Mouse (Mus musculus): ENCODE measurements around the gene Scnn1b. TPM values are rescaled to one million over a fixed set of nuclear protein-coding genes. Genes with fewer than 3 reads are reported as not detected.

Scnn1b gene
- polyA plus RNA-seq, 1 experiment from 2014 or later: 0.49 TPM

DNA sequence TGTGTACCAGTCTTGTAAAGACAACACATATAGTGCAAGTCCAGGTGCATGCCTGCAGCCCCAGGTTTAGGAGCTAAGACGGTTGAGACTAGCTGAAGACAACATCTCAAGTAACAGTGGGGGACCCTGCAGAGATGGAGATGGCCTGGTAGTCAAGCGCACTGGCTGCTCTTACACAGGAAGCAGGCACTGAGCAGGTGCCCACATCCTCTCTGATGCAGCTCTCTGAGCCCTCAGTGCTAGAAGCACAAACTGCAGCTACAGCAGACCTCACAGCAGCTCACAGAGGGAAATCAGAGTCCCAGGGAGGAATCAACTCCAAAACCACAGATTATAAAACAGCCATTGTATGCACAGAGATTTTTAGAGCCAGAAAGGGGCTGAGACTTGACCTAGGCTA, 69.5 kb downstream of the Scnn1b start:
- 80% methylated on average over 2 of the region's 2 CpGs for WGBS
- Histone ChIP-seq H3K4me3 (ENCODE audit: low read depth, low read length) (no peak overlapping the region), H3K27me3 (ENCODE audit: control insufficient read depth, insufficient read depth, low read depth, low read length) (no peaks in the 10 kb centered on the region), H3K27ac (ENCODE audit: low read length) (no peak overlapping the region), H3K9me3 (replicated peaks; ENCODE audit: control insufficient read depth, low read length, poor library complexity, severe bottlenecking) (no peaks in the 10 kb centered on the region), H3K4me1 (ENCODE audit: control insufficient read depth, insufficient read depth, low read length) (no peaks in the 10 kb centered on the region), H3K36me3 (ENCODE audit: control insufficient read depth, insufficient read depth, low read length) (peaks cover 6% of the 10 kb centered on the region; the same call in 1 of the 2 replicates), H3K9ac (ENCODE audit: low read depth, low read length) (no peak overlapping the region), H3K4me2 (ENCODE audit: low read length) (no peak overlapping the region)
- no peak for ATAC-seq

DNA sequence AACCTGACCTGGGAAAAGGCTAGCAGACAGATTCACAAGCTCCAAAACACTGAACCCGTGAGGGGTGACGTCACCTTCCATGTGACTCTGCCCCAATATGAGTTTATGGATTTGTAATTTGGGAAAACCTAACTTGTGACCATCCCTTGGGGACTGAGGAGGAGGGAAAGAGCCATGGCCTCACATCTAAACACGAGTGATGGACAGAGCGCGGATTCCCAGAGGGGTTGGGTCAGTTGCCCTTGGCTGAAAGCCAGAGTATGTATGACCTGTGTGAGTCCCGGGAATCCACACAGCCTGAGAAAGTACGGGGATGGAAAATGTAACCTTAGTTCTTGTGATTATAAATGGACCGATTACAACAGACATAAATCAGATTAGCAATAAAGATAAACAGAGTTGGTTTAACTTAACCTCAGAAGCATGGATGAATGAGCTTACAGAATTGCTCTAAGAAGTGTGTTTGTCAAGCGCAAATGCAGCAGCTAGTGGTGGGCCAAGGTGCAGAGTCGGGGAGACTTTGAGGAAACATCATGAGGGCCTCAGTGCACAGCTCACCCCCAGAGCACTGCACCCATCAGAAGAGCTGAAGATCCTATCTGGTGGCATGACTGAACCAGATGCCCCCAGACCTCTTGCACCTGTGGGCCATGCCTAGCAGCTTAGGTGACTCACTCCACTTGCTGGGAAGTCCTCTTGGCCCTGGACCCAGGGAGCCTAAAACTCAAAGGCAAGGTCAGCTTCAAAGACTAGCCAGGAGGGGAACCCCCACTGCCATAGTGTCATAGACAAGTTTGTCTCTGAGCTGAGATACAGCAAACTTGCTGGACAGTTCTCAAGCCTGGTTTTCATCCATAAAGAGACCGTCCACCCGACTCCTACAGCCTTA, 71.3 kb downstream of the Scnn1b start:
- Histone ChIP-seq H3K36me3 (ENCODE audit: control insufficient read depth, insufficient read depth, low read length) (peaks cover 4% of the 10 kb centered on the region; the same call in 1 of the 2 replicates), H3K27ac (ENCODE audit: low read length) (no peak overlapping the region), H3K4me3 (ENCODE audit: low read depth, low read length) (no peak overlapping the region), H3K27me3 (ENCODE audit: control insufficient read depth, insufficient read depth, low read depth, low read length) (no peaks in the 10 kb centered on the region), H3K9ac (ENCODE audit: low read depth, low read length) (no peak overlapping the region), H3K4me2 (ENCODE audit: low read length) (no peak overlapping the region), H3K4me1 (ENCODE audit: control insufficient read depth, insufficient read depth, low read length) (no peaks in the 10 kb centered on the region), H3K9me3 (replicated peaks; ENCODE audit: control insufficient read depth, low read length, poor library complexity, severe bottlenecking) (no peaks in the 10 kb centered on the region)
- no peak for ATAC-seq
- WGBS: 84% methylated on average over 12 of the region's 12 CpGs

GRCm38 (mm10) chr7:121936861-121937630, 72.2 kb downstream of the Scnn1b start:
- H3K9me3 ChIP-seq (replicated peaks; ENCODE audit: control insufficient read depth, low read length, poor library complexity, severe bottlenecking): no peaks in the 10 kb centered on the region
- ATAC-seq: no peak
- H3K27ac ChIP-seq (ENCODE audit: low read length): no peak overlapping the region
- H3K36me3 ChIP-seq (ENCODE audit: control insufficient read depth, insufficient read depth, low read length): peaks cover 4% of the 10 kb centered on the region; the same call in 1 of the 2 replicates
- WGBS: 67% methylated on average over 14 of the region's 14 CpGs
- no peak overlapping the region for H3K4me3 ChIP-seq (ENCODE audit: low read depth, low read length)
- H3K9ac ChIP-seq (ENCODE audit: low read depth, low read length): no peak overlapping the region
- no peaks in the 10 kb centered on the region for H3K4me1 ChIP-seq (ENCODE audit: control insufficient read depth, insufficient read depth, low read length)
- no peak overlapping the region for H3K4me2 ChIP-seq (ENCODE audit: low read length)
- no peaks in the 10 kb centered on the region for H3K27me3 ChIP-seq (ENCODE audit: control insufficient read depth, insufficient read depth, low read depth, low read length)

DNA sequence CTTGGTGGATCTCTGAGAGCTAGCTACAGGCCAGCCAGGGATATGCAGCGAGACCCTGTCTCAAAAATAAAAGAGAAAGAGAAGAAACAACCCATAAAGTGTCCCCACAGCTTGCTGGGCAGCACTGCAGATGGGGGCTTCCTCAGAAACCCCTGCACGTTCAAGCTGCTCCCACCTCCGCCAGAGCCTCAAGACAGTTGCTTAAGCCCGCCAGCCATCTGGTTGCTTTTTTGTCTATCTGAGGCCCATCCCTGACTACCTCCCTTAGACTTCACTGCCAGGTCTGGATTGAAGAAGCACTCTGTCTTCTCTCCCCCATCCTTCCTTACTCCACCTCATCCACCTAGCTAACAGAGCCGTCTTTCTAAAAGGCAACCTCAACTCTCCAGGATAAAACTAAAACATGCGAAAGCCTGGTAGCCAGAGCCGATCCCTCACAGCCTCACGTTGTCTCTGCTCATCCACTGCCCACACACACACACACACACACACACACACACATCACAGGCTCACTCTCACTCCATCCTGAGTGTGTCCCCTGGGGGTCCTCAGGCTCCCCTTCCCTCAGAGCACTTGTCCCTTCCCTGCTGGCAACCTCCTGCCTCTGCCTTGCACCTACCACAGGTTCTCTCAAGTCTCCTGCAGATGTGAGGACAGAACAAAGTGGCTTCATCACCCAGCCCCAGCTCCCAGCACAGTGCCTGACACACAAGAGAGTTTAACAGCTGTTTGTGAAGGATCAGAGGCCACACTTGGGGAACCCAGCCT, 73.5 kb downstream of the Scnn1b start:
- H3K4me2 ChIP-seq (ENCODE audit: low read length): no peak overlapping the region
- no peak overlapping the region for H3K9ac ChIP-seq (ENCODE audit: low read depth, low read length)
- H3K9me3 ChIP-seq (replicated peaks; ENCODE audit: control insufficient read depth, low read length, poor library complexity, severe bottlenecking): no peaks in the 10 kb centered on the region
- no peak overlapping the region for H3K27ac ChIP-seq (ENCODE audit: low read length)
- H3K36me3 ChIP-seq (ENCODE audit: control insufficient read depth, insufficient read depth, low read length): peaks cover 9% of the 10 kb centered on the region; the same call in 1 of the 2 replicates
- no peak overlapping the region for H3K4me3 ChIP-seq (ENCODE audit: low read depth, low read length)
- 73% methylated on average over 8 of the region's 8 CpGs for WGBS
- no peak for ATAC-seq
- H3K4me1 ChIP-seq (ENCODE audit: control insufficient read depth, insufficient read depth, low read length): no peaks in the 10 kb centered on the region
- no peaks in the 10 kb centered on the region for H3K27me3 ChIP-seq (ENCODE audit: control insufficient read depth, insufficient read depth, low read depth, low read length)

GRCm38 (mm10) chr7:121939244-121939643, 74.4 kb downstream of the Scnn1b start:
- no peaks in the 10 kb centered on the region for H3K4me1 ChIP-seq (ENCODE audit: control insufficient read depth, insufficient read depth, low read length)
- H3K36me3 ChIP-seq (ENCODE audit: control insufficient read depth, insufficient read depth, low read length): peaks cover 9% of the 10 kb centered on the region; the same call in 1 of the 2 replicates
- H3K9ac ChIP-seq (ENCODE audit: low read depth, low read length): no peak overlapping the region
- no peaks in the 10 kb centered on the region for H3K9me3 ChIP-seq (replicated peaks; ENCODE audit: control insufficient read depth, low read length, poor library complexity, severe bottlenecking)
- 48% methylated on average over 6 of the region's 6 CpGs for WGBS
- ATAC-seq: no peak
- no peak overlapping the region for H3K4me3 ChIP-seq (ENCODE audit: low read depth, low read length)
- H3K27me3 ChIP-seq (ENCODE audit: control insufficient read depth, insufficient read depth, low read depth, low read length): no peaks in the 10 kb centered on the region
- no peak overlapping the region for H3K4me2 ChIP-seq (ENCODE audit: low read length)
- H3K27ac ChIP-seq (ENCODE audit: low read length): no peak overlapping the region

- H3K9ac ChIP-seq (ENCODE audit: low read depth, low read length): no peak overlapping the region
- no peak overlapping the region for H3K4me3 ChIP-seq (ENCODE audit: low read depth, low read length)
- H3K36me3 ChIP-seq (ENCODE audit: control insufficient read depth, insufficient read depth, low read length): peaks cover 9% of the 10 kb centered on the region; the same call in 1 of the 2 replicates
- no peaks in the 10 kb centered on the region for H3K9me3 ChIP-seq (replicated peaks; ENCODE audit: control insufficient read depth, low read length, poor library complexity, severe bottlenecking)
- H3K27me3 ChIP-seq (ENCODE audit: control insufficient read depth, insufficient read depth, low read depth, low read length): no peaks in the 10 kb centered on the region
- ATAC-seq: no peak; the same call in 1 of the 2 replicates
- no peak overlapping the region for H3K4me2 ChIP-seq (ENCODE audit: low read length)
- no peaks in the 10 kb centered on the region for H3K4me1 ChIP-seq (ENCODE audit: control insufficient read depth, insufficient read depth, low read length)
- H3K27ac ChIP-seq (ENCODE audit: low read length): no peak overlapping the region
- WGBS: 34% methylated on average over 4 of the region's 4 CpGs
Measured at GRCm38 (mm10) chr7:121939729-121940128, 74.9 kb downstream of the Scnn1b start.

DNA sequence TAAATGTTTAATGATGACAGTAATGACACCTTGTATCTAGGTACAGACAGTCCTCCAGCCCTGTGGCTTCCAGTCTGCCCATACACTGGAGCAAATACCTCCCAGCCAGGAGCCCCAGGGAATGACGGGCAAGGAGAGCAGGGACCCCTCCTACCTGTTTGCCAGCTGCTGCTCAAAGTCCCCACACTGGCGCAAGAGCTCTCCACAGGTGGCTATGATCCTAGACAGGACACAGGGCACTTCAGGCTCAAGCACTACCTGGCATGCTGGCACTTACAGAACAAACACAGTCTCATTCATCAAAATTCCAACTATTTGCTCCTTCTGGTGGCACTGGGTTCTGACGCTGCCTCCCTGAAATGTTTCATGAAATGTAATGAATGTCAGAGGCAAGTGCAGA, 76.2 kb downstream of the Scnn1b start:
- Histone ChIP-seq H3K4me2 (ENCODE audit: low read length) (no peak overlapping the region), H3K27ac (ENCODE audit: low read length) (no peak overlapping the region), H3K9ac (ENCODE audit: low read depth, low read length) (no peak overlapping the region), H3K9me3 (replicated peaks; ENCODE audit: control insufficient read depth, low read length, poor library complexity, severe bottlenecking) (no peaks in the 10 kb centered on the region), H3K36me3 (ENCODE audit: control insufficient read depth, insufficient read depth, low read length) (peaks cover 5% of the 10 kb centered on the region; the same call in 1 of the 2 replicates), H3K4me3 (ENCODE audit: low read depth, low read length) (no peak overlapping the region), H3K4me1 (ENCODE audit: control insufficient read depth, insufficient read depth, low read length) (no peaks in the 10 kb centered on the region), H3K27me3 (ENCODE audit: control insufficient read depth, insufficient read depth, low read depth, low read length) (no peaks in the 10 kb centered on the region)
- no peak for ATAC-seq
- 82% methylated on average over 3 of the region's 3 CpGs for WGBS

DNA sequence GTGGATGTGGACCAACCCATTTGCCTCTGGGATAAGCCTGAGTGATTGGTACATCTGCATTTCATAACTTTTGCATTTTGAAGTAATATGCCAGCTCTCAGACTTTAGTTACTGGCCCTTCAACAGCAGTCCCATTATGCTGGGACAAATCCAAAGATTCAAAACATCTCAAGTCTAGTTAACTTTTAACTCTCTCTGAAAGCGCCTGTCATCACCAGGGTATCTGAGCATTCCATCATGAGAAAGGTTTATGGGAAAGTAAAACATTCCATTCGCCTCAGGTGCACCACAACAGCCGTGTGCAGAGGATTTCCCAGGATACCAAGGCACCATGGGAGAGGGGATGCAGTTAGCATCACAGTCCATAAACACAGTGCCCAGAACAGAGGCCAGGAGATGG, 76.8 kb downstream of the Scnn1b start:
- H3K27me3 ChIP-seq (ENCODE audit: control insufficient read depth, insufficient read depth, low read depth, low read length): no peaks in the 10 kb centered on the region
- WGBS: 84% methylated on average over 3 of the region's 3 CpGs
- ATAC-seq: no peak
- H3K9me3 ChIP-seq (replicated peaks; ENCODE audit: control insufficient read depth, low read length, poor library complexity, severe bottlenecking): no peaks in the 10 kb centered on the region
- no peak overlapping the region for H3K9ac ChIP-seq (ENCODE audit: low read depth, low read length)
- H3K4me1 ChIP-seq (ENCODE audit: control insufficient read depth, insufficient read depth, low read length): no peaks in the 10 kb centered on the region
- H3K4me2 ChIP-seq (ENCODE audit: low read length): no peak overlapping the region
- no peak overlapping the region for H3K4me3 ChIP-seq (ENCODE audit: low read depth, low read length)
- peaks cover 5% of the 10 kb centered on the region; the same call in 1 of the 2 replicates for H3K36me3 ChIP-seq (ENCODE audit: control insufficient read depth, insufficient read depth, low read length)
- no peak overlapping the region for H3K27ac ChIP-seq (ENCODE audit: low read length)

Data from midbrain, embryonic 16.5 days (tissue).